Mouse (Mus musculus) brown adipose tissue, adult 24 weeks (tissue): ENCODE results near the gene H13. TPM values are rescaled to one million over a fixed set of nuclear protein-coding genes. Genes with fewer than 3 reads are reported as not detected.

Source experiments
- H3K27ac ChIP-seq: fragments of 200-500 bp; replicated peaks from 2 replicates; pipeline ENCODE4 v1.5.1; 2012; ENCODE audit warnings: low read depth, mild to moderate bottlenecking, low read length
- H3K4me1 ChIP-seq: fragments of 200-500 bp; 2 replicates; pipeline ENCODE4 v1.6.1; 2012; ENCODE audit warnings: low read length, mixed read lengths; ENCODE audit not compliant: control insufficient read depth, insufficient read depth, insufficient read length
- H3K4me3 ChIP-seq: fragments of 200-500 bp; 2 replicates; pipeline ENCODE4 v1.5.1; 2012; ENCODE audit warnings: low read depth, mild to moderate bottlenecking, low read length, moderate library complexity; ENCODE audit not compliant: insufficient read depth
- polyA plus RNA-seq: library from polyadenylated mRNA; stranded (reverse); fragments of >200 nt; gene quantifications from 2 replicates; pipeline ENCODE4 v1.2.4, GENCODE M21; 2012; ENCODE audit not compliant: missing spikeins, insufficient read depth, insufficient read length

H13 gene
- polyA plus RNA-seq, 1 experiment: 54.9 TPM

DNA sequence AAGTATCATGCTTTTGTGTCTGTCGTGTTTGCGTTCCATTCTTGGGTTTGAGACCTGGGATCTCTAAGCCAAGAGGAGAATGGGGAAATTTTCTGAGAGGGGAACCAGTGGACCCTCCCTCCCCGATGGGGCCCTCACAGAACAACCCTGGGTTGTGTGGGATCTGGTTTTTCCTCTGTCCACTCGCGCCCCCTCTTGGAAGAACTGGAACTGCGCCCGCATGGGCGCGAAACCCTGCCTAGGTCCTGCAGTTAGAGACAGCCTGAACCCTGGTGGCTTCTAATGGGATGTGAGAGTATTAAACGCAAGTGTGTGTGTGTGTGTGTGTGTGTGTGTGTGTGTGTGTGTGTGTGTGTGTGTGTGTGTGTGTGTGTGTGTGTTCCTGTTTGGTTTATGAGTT lies 73.2 kb downstream of the H13 start:
- H3K4me1 ChIP-seq: peaks cover 12% of the 10 kb centered on the region
- peak overlapping the region; percentile 100 for H3K27ac ChIP-seq
- H3K4me3 ChIP-seq: no peak overlapping the region

- Histone ChIP-seq H3K4me1 (0 out of 2 replicates have a peak, but pooled peaks cover 2% of the 10 kb centered on the region), H3K27ac (no peak within 1 kb of the TSS), H3K4me3 (peak within 1 kb of the TSS; percentile 33)
Measured at GRCm38 (mm10) chr2:152753944-152754711, 84.9 kb downstream of the H13 start, which contains the start of gene Cox4i2. TSS of gene Cox4i2 (plus strand) at chr2:152754173.

DNA sequence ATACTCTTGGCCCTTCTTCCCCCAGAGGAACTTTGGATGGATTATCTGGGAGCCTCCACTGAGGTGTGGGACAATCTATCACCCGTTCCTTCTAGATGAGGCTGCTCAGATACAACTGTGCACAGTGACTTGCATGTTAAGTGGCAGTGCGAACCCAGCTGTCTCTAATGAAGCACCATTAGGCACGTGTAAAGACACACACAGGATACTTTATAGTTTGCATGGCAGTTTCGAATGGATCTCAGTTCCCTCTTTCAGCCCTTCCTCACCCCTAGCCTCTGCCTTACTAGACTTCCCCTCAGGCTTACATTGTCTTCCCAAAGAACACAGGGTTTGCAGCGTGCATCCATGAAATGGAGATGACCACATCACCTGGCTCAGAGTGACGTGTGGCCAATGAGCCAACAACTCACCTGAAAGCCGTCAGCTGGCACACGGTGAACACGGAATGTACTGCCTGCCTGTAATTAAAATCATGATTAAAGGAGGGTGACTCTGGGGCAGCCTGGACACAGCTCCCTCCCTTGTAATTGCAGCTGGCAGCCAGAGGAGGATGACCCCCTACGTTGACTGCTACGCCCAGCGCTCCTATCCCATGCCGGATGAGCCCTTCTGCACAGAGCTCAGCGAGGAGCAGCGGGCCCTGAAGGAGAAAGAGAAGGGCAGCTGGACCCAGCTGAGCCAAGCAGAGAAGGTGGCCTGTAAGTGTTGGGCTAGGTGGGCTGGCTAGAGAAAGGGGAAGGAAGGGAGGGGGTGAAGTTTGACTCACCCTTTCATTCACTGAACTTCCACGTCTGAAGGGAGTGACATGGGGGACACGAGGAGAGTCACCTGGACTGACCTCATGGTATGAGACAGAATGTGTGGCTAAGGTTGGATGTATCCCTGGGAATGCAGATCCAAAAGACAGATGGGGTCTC lies 87.5 kb downstream of the H13 start:
- Histone ChIP-seq H3K27ac (no peak overlapping the region), H3K4me1 (0 out of 2 replicates have a peak, but pooled peaks cover 2% of the 10 kb centered on the region), H3K4me3 (no peak overlapping the region)

GRCm38 (mm10) chr2:152757478-152757877 lies 88.2 kb downstream of the H13 start:
- Histone ChIP-seq H3K27ac (no peak overlapping the region), H3K4me3 (no peak overlapping the region), H3K4me1 (0 out of 2 replicates have a peak, but pooled peaks cover 2% of the 10 kb centered on the region)

Other genes with a start within 250 kb of the H13 start
- gene Defb23, start 204.8 kb upstream of the H13 start, polyA plus RNA-seq: not detected in 2 replicates
- gene Defb20, start 192.4 kb upstream of the H13 start, polyA plus RNA-seq: not detected in 2 replicates
- gene Defb22, start 179.3 kb upstream of the H13 start, polyA plus RNA-seq: not detected in 2 replicates
- gene Defb26, start 157.8 kb upstream of the H13 start, polyA plus RNA-seq: not detected in 2 replicates
- not detected in 2 replicates for gene Defb28, start 151.2 kb upstream of the H13 start, polyA plus RNA-seq
- gene Defb29, start 129.4 kb upstream of the H13 start, polyA plus RNA-seq: not detected in 2 replicates
- not detected in 2 replicates for gene Gm17416, start 100.1 kb upstream of the H13 start, polyA plus RNA-seq
- gene Defb21, start 96.7 kb upstream of the H13 start, polyA plus RNA-seq: not detected in 2 replicates
- gene Defb19, start 89.1 kb upstream of the H13 start, polyA plus RNA-seq: not detected in 2 replicates
- not detected in 2 replicates for gene Defb45, start 70.1 kb upstream of the H13 start, polyA plus RNA-seq
- gene Defb36, start 65.1 kb upstream of the H13 start, polyA plus RNA-seq: not detected in 2 replicates
- not detected in 2 replicates for gene Defb25, start 46.4 kb upstream of the H13 start, polyA plus RNA-seq
- 1.2 and 1.6 TPM in 2 replicates for gene Rem1, start 42.5 kb upstream of the H13 start, polyA plus RNA-seq
- 42.0 and 42.5 TPM in 2 replicates for gene Mcts2, start 17.6 kb downstream of the H13 start, polyA plus RNA-seq
- 48.0 and 59.8 TPM in 2 replicates for gene Id1, start 66.8 kb downstream of the H13 start, polyA plus RNA-seq
- 6.3 and 8.7 TPM in 2 replicates for gene Cox4i2, start 84.7 kb downstream of the H13 start, polyA plus RNA-seq
- 22.5 and 23.5 TPM in 2 replicates for gene Bcl2l1, start 162.3 kb downstream of the H13 start, polyA plus RNA-seq
- gene Tpx2, start 178.5 kb downstream of the H13 start, polyA plus RNA-seq: not detected in 2 replicates
- 4.3 and 6.2 TPM in 2 replicates for gene Mylk2, start 241.9 kb downstream of the H13 start, polyA plus RNA-seq